Mouse (Mus musculus): ENCODE results near the gene Mdm2. TPM values are rescaled to one million over a fixed set of nuclear protein-coding genes. Genes with fewer than 3 reads are reported as not detected.

Mdm2 gene
- polyA plus RNA-seq, 1 experiment from 2014 or later, result 38.2 TPM

DNA sequence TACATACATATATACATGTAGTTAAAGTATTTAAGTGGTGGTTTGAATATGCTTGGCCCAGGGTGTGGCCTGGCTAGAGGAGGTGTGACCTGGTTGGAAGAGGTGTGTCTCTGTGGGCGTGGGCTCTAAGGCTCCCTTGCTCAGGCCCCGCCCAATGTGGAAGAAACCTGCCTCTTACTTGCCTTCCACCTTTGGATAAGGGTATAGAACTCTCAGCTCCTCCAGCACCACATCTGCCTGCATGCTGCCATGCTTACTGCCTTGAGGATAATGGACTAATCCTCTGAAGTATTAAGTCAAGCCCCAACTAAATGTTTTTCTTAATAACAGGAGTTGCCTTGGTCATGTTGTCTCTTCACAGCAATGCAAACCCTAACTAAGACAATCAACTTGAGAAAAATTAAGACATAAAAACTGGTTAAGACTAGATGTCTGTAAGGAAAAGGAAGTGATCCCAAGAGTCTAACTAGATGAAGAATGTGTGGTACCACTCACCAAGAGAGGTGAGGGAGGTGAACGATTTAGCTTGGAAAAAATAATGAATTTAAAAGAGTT, 12.9 kb downstream of the Mdm2 start:
- Histone ChIP-seq H3K36me3 (peaks cover 65% of the 10 kb centered on the region), H3K27me3 (replicated peaks) (no peaks in the 10 kb centered on the region), H3K4me1 (no peaks in the 10 kb centered on the region), H3K9me3 (no peaks in the 10 kb centered on the region), H3K4me2 (no peak overlapping the region), H3K4me3 (replicated peaks) (no peak overlapping the region), H3K27ac (no peak overlapping the region), H3K9ac (no peak overlapping the region)
- 88% methylated on average over 3 of the region's 3 CpGs for WGBS
- ATAC-seq (ENCODE audit: insufficient read depth, low FRiP score, low read depth), result no peak

DNA sequence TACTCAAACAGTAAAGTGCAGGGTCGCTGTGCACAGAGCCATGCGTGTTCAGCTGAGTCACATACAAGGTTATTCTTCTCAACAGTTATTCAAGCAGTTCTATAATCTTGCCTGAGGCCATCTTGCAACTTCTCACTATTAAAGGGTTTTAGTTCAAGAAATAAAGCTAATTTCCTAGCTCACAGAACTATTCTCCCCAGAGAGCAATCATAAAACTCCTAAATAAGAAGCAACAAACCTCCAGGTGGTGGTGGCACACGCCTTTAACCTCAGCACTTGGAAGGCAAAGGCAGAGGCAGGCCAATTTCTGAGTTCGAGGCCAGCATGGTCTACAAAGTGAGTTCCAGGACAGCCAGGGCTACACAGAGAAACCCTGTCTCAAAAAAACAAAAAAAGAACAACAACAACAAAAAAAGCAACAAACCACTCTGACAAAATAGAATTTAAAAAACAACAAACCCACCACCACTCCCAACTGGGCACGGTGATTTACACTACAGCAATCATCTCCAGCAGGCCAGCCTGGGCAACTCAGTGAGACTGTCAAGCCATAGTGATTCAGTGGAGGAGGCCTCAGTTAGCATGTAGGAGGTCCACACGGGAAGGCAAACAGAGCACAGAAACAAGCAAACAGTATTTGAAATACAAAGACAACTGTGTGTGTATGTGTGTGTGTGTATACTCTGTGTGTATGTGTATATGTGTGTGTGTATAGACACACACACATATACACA, 13.6 kb downstream of the Mdm2 start:
- no peaks in the 10 kb centered on the region for H3K4me1 ChIP-seq
- no peak overlapping the region for H3K27ac ChIP-seq
- ATAC-seq (ENCODE audit: insufficient read depth, low FRiP score, low read depth), result no peak
- no peak overlapping the region for H3K9ac ChIP-seq
- 88% methylated on average over 6 of the region's 6 CpGs for WGBS
- H3K36me3 ChIP-seq, result peaks cover 70% of the 10 kb centered on the region
- H3K27me3 ChIP-seq (replicated peaks), result no peaks in the 10 kb centered on the region
- H3K9me3 ChIP-seq, result no peaks in the 10 kb centered on the region
- H3K4me3 ChIP-seq (replicated peaks), result no peak overlapping the region
- no peak overlapping the region for H3K4me2 ChIP-seq

DNA sequence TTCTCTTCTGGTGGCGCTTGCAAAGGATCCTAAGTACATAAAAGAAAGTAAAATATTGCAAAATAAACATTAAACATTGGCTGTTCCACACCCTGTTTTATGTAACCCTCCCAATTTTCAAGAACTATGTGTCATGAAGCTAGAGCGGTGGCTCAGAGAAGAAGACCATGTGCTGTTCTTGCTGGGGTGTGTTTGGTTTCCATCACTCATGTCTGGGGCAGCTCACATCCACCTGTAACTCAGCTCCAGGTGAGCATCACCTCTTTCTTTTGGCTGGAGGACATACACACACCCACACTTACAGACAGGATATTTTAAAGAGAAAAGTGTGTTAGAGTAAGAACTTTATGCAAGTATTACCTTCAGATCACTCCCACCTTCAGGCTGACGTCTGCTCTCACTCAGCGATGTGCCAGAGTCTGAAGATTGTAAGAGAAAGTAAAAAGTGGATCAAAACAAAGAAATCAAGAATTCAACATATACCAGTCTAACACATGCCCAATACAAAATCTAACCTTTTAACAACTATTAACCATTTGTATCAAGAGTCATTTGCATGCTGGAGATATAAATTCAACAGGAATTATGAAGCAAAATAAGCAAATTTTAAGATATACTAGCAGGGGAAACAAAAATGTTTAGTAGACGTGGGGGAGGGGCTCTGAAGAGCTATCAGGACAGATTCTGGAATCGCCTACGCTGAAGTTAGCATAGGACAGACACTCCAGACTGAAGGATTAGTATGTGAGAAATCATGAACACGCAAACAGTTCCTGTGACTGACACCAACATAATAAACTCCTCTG, 14.3 kb downstream of the Mdm2 start:
- no peaks in the 10 kb centered on the region for H3K9me3 ChIP-seq
- no peaks in the 10 kb centered on the region for H3K27me3 ChIP-seq (replicated peaks)
- no peak overlapping the region for H3K27ac ChIP-seq
- H3K4me3 ChIP-seq (replicated peaks), result no peak overlapping the region
- 87% methylated on average over 8 of the region's 8 CpGs for WGBS
- no peak for ATAC-seq (ENCODE audit: insufficient read depth, low FRiP score, low read depth)
- H3K36me3 ChIP-seq, result peaks cover 70% of the 10 kb centered on the region
- H3K4me1 ChIP-seq, result no peaks in the 10 kb centered on the region
- H3K9ac ChIP-seq, result no peak overlapping the region
- no peak overlapping the region for H3K4me2 ChIP-seq

DNA sequence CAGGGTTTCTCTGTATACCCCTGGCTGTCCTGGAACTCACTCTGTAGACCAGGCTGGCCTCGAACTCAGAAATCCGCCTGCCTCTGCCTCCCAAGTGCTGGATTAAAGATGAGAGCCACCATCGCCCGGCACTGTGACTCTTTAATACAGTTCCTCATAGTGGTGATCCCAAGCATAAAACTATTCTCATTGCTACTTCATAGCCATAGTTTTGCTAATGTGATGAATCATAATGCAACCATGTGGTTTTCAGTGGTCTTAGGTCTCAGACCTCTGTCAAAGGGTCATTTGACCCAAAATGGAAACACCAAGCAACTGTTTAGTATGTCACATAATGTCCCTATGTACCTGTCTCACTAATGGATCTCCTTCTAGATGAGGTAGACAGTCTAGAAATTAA, 15.0 kb downstream of the Mdm2 start:
- no peak overlapping the region for H3K9ac ChIP-seq
- 95% methylated on average over 4 of the region's 4 CpGs for WGBS
- no peak overlapping the region for H3K4me2 ChIP-seq
- no peak for ATAC-seq (ENCODE audit: insufficient read depth, low FRiP score, low read depth)
- peaks cover 74% of the 10 kb centered on the region for H3K36me3 ChIP-seq
- no peak overlapping the region for H3K4me3 ChIP-seq (replicated peaks)
- no peaks in the 10 kb centered on the region for H3K9me3 ChIP-seq
- H3K4me1 ChIP-seq, result no peaks in the 10 kb centered on the region
- H3K27ac ChIP-seq, result no peak overlapping the region
- no peaks in the 10 kb centered on the region for H3K27me3 ChIP-seq (replicated peaks)

DNA sequence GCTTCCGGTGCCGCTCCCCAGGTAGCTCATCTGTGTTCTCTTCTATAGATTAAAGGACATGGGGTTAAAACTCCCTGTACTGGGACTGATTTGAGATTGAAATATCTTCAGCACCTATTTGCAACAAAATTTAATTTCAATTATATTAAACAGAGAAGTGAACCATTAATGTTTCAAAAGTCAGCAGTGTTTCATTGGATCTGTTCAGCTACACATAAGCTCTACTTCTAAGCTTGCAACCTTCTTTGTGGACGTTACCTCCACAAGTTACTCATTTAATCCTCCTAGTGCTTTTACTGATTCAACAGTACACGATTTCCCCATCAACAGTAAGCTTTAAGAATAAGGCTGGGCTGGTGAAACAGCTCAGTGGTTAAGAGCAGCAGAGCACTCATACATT, 15.5 kb downstream of the Mdm2 start:
- ATAC-seq (ENCODE audit: insufficient read depth, low FRiP score, low read depth), result no peak
- Histone ChIP-seq H3K4me1 (no peaks in the 10 kb centered on the region), H3K36me3 (peaks cover 74% of the 10 kb centered on the region), H3K4me3 (replicated peaks) (no peak overlapping the region), H3K9me3 (no peaks in the 10 kb centered on the region), H3K27me3 (replicated peaks) (no peaks in the 10 kb centered on the region), H3K4me2 (no peak overlapping the region), H3K9ac (no peak overlapping the region), H3K27ac (no peak overlapping the region)
- 89% methylated on average over 4 of the region's 4 CpGs for WGBS

- Histone ChIP-seq H3K9me3 (no peaks in the 10 kb centered on the region), H3K4me2 (no peak overlapping the region), H3K4me1 (no peaks in the 10 kb centered on the region), H3K4me3 (replicated peaks) (no peak overlapping the region), H3K27me3 (replicated peaks) (no peaks in the 10 kb centered on the region), H3K27ac (no peak overlapping the region), H3K36me3 (peaks cover 70% of the 10 kb centered on the region), H3K9ac (no peak overlapping the region)
- 94% methylated on average over 6 of the region's 6 CpGs for WGBS
- no peak for ATAC-seq (ENCODE audit: insufficient read depth, low FRiP score, low read depth)
Observed at GRCm38 (mm10) chr10:117694255-117694953, 16.2 kb downstream of the Mdm2 start.

- 95% methylated on average over 5 of the region's 5 CpGs for WGBS
- H3K27ac ChIP-seq, result no peak overlapping the region
Observed at GRCm38 (mm10) chr10:117692953-117693352, 17.6 kb downstream of the Mdm2 start.

DNA sequence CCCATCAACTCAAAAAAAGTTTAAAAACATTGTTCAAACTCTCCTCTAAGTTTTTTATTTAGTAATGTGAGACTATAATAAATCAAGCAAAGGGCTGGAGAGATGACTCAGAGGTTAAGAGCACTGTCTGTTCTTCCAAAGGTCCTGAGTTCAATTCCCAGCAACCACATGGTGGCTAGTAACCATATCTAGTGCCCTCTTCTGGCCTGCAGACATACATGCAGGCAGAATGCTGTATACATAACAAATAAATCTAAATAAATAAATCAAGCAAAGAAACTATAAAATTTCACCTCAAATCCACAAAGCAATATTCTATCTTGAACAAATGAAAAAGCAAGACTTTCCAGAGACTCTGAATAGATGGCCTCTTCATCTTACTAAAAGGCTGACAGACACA, 18.4 kb downstream of the Mdm2 start:
- Histone ChIP-seq H3K27me3 (replicated peaks) (no peaks in the 10 kb centered on the region), H3K36me3 (peaks cover 65% of the 10 kb centered on the region), H3K4me3 (replicated peaks) (no peak overlapping the region), H3K9ac (no peak overlapping the region), H3K4me1 (no peaks in the 10 kb centered on the region), H3K4me2 (no peak overlapping the region), H3K9me3 (no peaks in the 10 kb centered on the region), H3K27ac (no peak overlapping the region)
- ATAC-seq (ENCODE audit: insufficient read depth, low FRiP score, low read depth), result no peak

More at GRCm38 (mm10) chr10:117692953-117693352, 17.6 kb downstream of the Mdm2 start:
- Histone ChIP-seq H3K4me2 (no peak overlapping the region), H3K36me3 (peaks cover 72% of the 10 kb centered on the region), H3K4me1 (no peaks in the 10 kb centered on the region), H3K27me3 (replicated peaks) (no peaks in the 10 kb centered on the region), H3K9ac (no peak overlapping the region), H3K4me3 (replicated peaks) (no peak overlapping the region), H3K9me3 (no peaks in the 10 kb centered on the region)
- no peak for ATAC-seq (ENCODE audit: insufficient read depth, low FRiP score, low read depth)

GRCm38 (mm10) chr10:117691389-117691968, 19.1 kb downstream of the Mdm2 start:
- Histone ChIP-seq H3K4me2 (no peak overlapping the region), H3K4me1 (no peaks in the 10 kb centered on the region), H3K9ac (no peak overlapping the region), H3K9me3 (no peaks in the 10 kb centered on the region), H3K4me3 (replicated peaks) (no peak overlapping the region), H3K36me3 (peaks cover 64% of the 10 kb centered on the region), H3K27ac (no peak overlapping the region), H3K27me3 (replicated peaks) (no peaks in the 10 kb centered on the region)
- 91% methylated on average over 10 of the region's 10 CpGs for WGBS
- no peak for ATAC-seq (ENCODE audit: insufficient read depth, low FRiP score, low read depth)

- Histone ChIP-seq H3K27ac (no peak overlapping the region), H3K9me3 (no peaks in the 10 kb centered on the region), H3K4me3 (replicated peaks) (no peak overlapping the region), H3K9ac (no peak overlapping the region), H3K27me3 (replicated peaks) (no peaks in the 10 kb centered on the region), H3K4me2 (no peak overlapping the region), H3K36me3 (peaks cover 59% of the 10 kb centered on the region), H3K4me1 (no peaks in the 10 kb centered on the region)
- WGBS, result 96% methylated on average over 3 of the region's 3 CpGs
- ATAC-seq (ENCODE audit: insufficient read depth, low FRiP score, low read depth), result no peak
Observed at GRCm38 (mm10) chr10:117690770-117691296, 19.7 kb downstream of the Mdm2 start.

GRCm38 (mm10) chr10:117690101-117690352, 20.5 kb downstream of the Mdm2 start:
- Histone ChIP-seq H3K9me3 (no peaks in the 10 kb centered on the region), H3K4me2 (no peak overlapping the region), H3K4me3 (replicated peaks) (no peak overlapping the region), H3K27me3 (replicated peaks) (no peaks in the 10 kb centered on the region), H3K27ac (no peak overlapping the region), H3K4me1 (no peaks in the 10 kb centered on the region), H3K9ac (no peak overlapping the region), H3K36me3 (peaks cover 53% of the 10 kb centered on the region)
- WGBS, result 71% methylated on average over 2 of the region's 2 CpGs
- ATAC-seq (ENCODE audit: insufficient read depth, low FRiP score, low read depth), result no peak
